Mouse (Mus musculus): Measurements from ENCODE around the gene Iqcj. TPM values are rescaled to one million over a fixed set of nuclear protein-coding genes. Genes with fewer than 3 reads are reported as not detected.

Gene Iqcj
- polyA plus RNA-seq (2015; fragmentation: Nextera tagmentation; extraction: Ambion mirVana), result not detected in 2 replicates

DNA sequence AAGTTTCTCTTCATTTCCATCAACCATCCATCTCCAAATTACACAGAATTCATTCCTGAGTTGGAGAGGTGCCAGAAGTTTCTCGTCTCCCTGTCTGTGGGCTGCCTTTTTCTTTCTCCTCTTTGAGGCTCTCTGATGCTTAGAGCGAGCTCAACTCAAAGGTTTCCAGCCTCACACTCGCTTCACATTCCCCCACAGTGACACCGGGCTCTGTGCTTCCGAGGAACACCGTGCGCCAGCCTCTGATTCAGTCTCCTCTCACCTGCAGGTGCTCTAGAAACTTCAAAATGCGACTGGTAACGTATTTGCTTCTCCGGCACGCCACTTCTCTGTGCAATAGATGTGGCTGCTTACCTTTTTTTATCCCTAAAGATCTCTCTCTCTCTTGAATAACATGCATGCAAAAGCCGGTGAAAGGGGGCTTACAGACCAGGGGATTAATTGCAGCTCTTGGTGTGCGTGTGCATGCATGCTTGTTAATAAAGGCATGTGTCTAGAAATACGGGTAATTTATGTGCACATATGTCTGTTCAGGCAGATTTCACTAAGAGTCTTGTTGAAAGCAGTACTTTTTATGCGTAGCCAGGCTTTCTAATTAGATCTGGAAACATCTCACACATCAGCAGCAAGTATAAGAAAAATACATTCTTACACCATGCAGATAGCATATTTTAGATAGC lies at the start of gene Iqcj, which contains the start of gene Iqschfp:
Gene Iqcj, plus strand, starts transcription at position 195 of the 680 bp plus-strand sequence.
Gene Iqschfp, plus strand, starts transcription at position 207 of the 680 bp plus-strand sequence.

DNA sequence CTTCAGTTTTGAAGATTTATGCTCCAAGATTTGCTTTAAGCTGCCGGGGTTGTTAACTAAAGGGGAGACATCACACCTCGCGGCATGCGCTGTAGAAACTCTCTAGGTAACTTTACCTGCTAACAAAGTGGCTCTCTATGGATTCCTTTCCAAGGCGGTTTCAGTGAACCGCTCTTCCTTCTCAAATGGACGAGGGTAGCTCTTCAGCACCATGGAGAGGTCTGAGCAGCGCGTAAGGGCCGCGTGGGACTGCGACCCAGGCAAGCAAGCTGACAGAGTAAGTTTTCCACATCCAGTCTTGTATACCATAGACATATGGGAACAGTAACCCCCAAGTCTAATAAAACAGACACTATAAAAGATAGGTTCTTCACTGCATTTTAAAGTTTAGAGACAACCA lies 172.7 kb downstream of the Iqcj start, which contains the start of gene Schip1:
Gene Schip1, plus strand, starts transcription at position 72 of the 400 bp plus-strand sequence.

Other genes starting within 250 kb of the Iqcj start
- 0.10 TPM in 1 of 2 replicates, not detected in the other for gene Iqschfp, start within 50 bp of the Iqcj start, polyA plus RNA-seq (2015; fragmentation: Nextera tagmentation; extraction: Ambion mirVana)
- gene Schip1, start 172.6 kb downstream of the Iqcj start, polyA plus RNA-seq (2015; fragmentation: Nextera tagmentation; extraction: Ambion mirVana), result 19.8 and 23.0 TPM in 2 replicates

Measured in adrenal gland, postnatal 0 days (tissue).